Mouse (Mus musculus): ENCODE measurements around the gene Zfp46.

The Zfp46 gene

DNA sequence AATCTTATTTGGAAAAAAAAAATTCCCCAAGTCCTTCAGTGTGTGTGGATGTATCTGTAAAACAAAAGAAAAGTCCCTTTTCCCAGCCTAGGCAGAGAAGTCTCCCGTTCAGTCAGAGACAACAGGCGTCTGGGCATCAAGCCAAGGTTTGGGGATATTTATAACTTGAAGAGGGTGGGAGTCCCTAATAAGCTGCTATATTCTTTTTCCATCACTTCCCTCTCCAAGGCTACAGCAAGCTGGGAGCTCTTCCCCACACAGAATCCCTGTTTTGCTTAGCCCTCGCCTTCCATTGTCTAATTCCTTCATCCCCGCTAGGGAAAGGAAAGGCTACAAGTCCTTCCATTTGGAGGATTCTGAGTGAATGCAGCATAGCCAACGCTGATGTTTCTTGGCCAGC lies at the start of gene Zfp46:
Gene Zfp46, plus strand, starts transcription at position 229 of the 400 bp plus-strand sequence.
- DNase-seq: peak; percentile 57

DNA sequence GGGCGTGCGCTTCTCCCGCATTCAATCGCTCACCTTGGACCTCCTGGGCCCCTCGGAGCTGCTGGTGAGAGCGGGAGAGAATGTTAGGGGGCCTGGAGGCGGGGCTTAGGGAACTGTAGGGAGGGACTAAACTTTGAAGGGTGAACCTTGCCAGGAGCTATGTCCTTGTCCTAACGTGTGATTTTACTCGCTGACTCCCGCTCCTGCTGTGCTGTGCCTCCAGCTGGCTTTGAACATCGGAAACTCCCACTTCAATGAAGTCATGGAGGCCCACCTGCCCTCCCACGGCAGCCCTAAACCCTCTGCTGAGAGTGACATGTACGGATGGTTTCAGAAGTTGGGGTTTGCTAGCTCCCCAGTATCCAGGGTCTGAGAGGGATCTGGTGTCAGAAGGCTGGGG lies 45.8 kb upstream of the Zfp46 start:
- no peak for DNase-seq

DNA sequence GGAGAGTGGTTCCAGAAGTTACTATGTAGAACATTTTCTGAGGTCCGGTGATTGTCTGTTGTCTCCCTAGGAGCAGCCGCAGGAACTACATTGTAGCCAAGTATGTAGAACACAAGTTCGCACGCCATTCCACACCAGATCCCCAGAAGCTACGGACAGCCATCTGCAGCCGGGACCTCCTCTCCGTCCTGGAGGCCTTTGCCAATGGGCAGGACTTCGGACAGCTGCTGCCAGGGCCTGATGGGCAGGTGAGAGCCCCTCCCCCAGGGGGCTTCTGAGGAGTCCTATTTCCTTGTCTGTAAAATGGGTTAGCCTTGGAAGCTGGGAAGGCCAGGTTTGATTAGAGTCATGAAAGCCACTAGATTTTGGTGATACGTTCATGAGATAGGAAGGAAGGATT lies 45.4 kb upstream of the Zfp46 start:
- DNase-seq: no peak

DNA sequence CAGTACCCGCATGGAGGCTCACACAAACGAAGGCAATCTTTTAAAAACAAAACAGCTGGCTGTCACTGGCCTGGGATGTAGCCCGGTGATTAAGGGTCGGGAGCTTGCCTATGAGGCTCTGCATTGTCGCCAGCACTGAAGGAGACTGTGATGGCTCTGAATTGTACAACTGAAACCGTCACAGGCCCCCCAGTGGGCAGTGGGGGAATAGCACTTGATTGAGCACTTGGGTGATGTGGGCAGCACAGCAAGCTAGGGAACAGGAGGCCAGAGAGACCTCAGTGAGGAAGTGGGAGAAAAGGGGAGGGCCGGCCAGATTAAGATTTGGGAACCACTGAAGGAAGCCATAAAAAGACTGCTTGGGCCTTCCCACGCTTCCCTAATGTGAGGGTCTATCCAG lies 44.9 kb upstream of the Zfp46 start:
- peak; percentile 64 for DNase-seq

DNA sequence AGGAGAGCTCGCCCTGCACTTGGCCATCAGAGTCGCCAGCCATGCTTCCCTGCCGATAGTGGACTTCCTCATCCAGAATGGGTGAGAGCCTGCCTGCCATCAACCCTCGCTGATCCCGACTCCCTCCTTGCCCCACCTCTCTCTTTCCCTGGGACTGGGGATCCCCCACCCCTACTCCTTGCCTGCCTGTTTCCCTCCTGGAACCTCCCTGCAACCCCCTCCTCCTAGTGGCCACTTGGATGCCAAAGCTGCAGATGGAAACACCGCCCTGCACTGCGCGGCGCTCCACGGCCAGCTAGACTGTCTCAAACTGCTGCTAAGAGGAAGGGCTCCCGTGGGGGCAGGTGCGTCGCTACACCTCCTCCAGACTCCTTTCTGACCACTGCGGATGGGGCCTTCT lies 44.4 kb upstream of the Zfp46 start:
- DNase-seq: no peak

DNA sequence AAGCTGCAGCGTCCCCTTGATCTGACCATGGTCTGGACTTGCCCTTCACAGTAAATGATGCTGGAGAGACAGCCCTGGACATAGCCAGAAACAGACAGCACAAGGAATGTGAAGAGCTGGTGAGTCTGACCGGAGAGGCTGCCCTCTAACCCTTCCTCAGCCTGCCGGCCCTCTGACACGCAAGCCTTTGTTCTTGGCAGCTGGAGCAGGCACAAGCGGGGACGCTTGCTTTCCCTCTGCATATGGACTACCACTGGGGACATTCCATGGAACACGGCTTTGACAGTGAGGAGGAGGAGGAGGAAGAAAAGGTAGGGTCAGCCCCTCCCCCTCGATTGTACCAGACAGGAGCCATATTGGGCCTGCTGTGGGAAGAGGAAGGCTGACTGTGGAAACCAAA lies 43.5 kb upstream of the Zfp46 start:
- DNase-seq: no peak

DNA sequence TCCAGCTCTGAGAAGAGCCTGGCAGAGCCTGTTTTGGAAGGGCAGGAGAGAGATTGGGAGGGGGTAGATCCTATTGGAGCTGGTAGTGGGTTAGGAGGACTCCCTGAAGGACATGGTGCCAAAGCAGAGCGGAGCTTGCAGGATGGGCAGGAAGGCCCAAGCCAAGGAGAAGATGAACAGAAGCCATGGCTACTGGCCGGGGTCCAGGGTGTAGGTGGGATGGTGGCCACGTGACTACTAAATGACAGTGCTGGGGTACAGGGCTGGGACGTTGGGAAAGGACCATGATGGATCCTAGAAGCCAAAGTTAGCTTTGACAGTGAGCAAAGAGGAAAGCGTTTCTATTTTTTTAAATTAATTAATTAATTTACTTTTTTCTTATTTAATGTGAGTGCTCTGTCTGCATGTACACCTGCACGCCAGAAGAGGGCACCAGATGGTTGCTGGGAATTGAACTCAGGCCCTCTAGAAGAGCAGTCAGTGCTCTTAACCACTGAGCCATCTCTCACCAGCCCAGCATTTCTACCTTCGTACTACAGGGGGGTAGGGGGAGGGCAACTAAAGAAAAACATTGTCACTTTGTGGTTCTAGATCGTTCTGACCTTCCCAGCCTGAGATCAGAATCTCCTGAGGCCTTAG lies 42.3 kb upstream of the Zfp46 start:
- no peak for DNase-seq

DNA sequence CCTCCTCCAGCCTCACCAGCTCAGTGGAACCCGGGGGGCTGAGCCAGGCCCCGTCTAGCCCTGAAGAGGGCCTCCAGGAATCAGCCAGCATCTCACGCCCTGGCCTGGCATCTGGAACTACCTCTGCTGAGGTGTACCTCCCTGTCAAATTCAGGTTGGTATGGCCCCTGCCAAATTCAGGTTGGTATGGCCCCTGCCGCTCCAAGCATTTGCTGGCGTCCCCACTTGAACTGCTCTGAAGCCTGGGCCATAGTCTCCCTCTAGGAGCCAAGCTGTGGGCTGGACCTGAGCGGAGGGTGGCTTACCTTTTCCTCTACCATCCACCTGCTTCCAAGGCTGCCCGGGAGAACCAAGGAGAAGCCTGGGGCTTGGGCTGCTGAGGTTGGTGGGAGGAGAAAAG lies 41.8 kb upstream of the Zfp46 start:
- no peak for DNase-seq

DNA sequence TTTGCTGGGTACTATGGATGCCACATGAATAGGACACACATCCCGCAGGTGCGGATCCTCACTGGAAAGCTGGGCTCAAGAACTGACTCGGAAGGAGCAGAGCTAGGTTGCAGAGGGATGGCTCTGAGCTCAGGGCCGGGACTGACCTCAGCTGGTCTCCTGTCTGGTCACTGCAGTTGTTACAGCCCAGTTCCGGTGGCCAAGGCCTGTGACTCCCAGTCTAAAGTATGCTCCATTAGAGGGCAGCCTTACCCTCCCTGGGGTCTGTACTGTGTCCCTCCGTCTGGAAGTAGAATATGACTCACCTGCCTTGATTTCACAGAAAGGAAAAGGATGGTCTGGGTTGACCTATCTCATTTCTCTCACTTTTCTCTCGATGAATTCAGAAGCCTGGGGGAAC lies 40.3 kb upstream of the Zfp46 start:
- DNase-seq: no peak

DNA sequence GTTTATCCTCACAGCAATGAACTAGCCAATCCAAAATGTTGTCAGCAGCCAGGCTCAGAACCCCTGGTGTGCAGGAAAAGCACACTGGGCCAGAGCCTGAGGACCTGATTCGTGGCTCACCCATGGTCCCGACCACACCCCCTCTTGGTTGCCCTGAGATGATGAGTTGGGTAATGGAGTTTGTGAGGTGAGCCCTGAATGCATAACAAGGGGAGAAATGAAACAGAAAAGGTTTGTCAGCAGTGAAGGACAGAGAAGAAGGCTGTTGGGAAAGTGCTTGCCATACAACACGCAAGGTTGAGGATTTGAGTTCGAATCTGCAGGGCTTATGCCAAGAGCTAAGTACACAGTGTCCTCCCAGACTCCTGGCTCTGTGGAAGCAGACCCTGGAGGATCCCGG lies 38.8 kb upstream of the Zfp46 start:
- no peak for DNase-seq

DNA sequence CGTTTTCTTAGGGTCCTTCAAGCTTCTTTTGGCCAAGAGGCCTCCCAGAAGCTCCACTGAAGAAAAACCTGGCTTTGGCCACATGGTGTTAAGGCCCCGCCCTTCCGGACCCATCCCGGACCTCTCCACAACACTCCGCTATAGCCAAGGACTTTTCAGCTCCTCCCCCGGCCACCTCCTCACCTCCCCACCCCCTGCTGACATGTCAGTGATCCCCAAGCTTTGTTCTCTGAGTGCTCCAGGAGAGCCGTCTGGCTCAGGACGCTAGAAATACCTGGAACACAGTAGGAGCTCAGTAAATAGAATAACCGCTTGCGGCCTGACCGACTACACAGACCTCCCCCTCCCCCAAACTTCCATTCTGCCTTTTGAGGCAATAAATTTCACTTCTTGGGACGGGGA lies 37.9 kb upstream of the Zfp46 start:
- no peak for DNase-seq

DNA sequence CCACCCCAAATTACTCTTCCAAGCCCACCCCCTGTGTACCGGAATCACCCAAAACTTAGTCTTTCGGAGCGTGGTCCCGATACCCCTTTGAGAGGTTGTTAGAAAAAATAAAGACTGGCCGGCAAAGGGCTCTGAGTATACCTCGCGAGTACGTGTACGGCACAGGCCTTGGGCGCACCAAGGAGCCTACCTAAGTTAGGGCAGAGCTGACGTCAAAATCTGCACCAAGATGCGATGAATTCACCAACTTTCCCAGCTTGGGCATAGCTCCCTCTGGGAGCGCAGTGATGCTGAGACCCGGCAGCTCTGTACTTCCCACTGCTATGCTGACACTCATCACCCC lies 37.1 kb upstream of the Zfp46 start:
- no peak for DNase-seq

DNA sequence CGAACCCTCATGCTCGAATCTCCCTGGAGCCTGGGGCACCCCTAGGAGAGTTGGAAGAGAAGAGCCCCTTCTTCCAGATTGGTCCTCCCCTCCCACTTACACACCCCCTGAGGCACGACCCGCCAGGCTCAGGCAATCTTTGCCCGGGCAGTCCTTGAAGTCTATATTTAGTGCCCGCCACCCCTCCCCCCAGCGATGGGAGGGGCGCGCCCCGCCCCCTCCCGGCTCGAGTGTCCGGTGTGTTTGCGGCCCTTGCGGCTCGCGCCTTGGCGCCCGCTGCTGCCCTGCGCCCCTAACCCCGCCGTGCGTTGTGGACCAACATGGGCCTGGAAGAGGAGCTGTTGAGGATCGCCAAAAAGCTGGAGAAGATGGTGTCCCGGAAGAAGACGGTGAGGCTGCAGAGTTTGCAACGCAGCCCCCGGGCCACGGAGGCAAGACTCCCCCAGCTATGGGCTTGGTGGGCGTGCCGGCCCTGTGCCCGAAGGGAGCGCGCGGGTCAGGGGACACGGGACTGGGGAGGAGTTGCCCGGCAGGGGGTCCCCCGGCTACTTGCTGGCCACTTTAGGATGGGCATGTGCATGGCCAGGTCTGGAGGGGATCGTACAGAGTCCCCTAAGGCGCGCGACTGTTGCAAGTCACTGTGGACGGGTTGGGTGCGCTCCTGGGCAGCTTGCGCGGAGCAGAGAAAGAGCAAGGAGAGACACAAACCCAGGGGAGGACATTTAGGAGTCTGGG lies 36.6 kb upstream of the Zfp46 start, which contains the start of gene Tcea3:
Gene Tcea3, plus strand, starts transcription at position 1 of the 735 bp plus-strand sequence.
- no peak for DNase-seq

DNA sequence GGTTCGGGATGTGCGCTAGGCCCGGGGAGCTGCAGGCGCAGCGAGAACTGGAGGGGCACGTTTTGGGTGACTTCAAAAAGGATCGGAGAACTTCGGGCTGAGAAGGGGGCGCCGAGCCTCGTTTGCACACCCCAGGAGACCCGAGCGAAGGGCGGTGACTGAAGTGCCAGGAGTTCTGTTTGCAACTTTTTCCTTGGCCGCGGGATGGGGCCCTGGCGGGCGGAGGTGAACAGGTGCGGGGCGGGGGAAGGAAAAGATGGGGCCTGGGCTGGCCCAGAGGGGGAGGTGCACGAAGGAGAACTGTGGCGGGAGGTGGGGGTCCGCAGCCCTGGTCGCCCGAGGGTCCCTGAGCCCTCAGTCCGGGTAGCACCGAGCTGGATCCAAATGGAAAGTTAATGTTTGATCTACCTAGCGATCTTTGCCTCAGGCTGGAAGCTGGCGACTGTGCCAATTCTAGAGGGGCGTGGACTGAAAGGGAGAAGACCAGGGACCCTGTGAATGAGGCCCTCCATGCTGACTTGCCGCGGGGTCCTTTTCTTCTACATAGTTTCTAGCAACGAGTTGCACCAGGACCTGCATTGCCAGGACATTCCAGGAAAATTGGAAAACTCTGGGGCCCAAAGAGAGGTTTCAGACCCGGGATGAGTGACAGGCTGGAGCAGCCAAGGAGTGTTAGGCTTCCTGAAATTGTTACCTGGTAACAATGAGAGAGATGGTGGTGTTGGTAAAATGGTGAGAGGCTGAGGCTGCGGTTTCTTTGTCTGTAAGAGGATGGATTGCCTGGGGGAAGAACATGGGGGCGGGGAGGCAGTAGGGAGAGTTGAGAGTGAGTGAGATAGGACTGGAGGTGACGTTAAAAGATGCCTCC lies 35.8 kb upstream of the Zfp46 start:
- no peak for DNase-seq

DNA sequence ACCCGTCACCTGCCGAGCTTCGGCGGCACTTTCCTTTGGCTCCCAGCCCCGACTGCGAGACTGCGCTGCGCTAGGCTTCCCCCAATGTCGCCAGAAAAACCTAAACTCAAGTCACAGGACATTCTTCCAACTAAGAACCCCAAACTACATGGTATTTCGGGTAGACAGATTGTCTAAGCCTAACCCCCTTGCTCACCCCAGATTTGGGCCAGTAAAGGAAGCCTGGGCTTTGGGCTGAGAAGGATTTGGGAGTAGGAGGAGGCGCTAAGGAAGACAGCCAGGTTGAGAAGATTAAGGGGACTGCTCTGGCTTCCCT lies 35.2 kb upstream of the Zfp46 start:
- DNase-seq: no peak

DNA sequence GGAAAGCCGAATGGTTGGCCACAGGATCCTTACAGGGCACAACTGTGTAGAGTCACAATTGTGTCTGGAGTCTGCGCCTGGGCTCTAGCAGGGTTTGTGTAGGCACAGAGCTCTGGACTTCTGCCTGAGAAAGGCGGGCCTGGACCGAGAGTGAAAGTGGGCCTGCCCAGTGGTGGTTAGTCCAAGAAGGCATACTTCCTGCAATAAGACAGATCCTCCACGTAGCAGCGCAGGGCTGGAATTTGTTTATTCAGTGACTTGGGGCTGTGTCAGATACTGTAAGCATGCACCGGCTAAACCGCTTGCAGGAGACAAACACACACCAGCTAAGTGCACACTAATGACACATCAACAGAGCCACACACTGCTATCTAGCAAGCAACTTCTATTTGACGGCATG lies 34.7 kb upstream of the Zfp46 start:
- no peak for DNase-seq

DNA sequence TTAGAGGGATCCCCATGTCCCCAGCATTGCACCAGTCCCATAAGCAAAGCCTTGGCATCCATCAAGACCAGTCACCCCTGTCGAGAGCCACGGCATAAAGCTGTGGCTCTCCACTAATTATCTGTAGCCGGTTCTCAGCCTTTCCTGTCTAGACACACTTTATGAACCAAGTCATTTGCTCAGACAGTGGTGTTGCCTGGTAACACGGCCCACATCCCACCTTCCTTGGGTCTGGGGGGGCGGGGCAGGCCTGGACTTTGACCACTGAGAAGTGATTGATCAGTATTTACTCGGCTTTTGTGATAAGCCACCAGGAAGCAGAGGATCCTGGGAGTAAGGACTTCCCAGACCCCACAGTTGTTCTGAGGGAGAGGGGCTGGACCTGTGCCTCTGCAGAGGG lies 28.6 kb upstream of the Zfp46 start:
- no peak for DNase-seq

DNA sequence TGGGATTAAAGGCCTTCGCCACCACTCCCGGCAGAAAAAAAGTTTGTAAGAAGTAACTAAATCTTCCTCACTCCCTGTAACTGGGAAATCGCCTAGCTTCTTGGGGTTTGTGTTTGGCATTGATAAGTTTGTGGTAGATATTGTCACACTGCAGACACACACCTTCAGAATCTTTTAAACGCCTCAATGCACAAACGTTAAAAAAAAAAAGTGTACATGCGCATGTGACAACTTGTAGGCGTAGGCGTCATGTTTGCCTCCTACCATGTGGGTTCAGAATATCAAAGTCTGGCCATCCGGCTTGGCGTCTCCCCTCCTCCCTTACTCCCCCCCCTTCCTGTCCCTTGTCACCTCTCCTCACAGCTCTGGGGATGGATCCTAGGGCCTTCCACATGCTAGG lies 27.8 kb upstream of the Zfp46 start:
- no peak for DNase-seq

DNA sequence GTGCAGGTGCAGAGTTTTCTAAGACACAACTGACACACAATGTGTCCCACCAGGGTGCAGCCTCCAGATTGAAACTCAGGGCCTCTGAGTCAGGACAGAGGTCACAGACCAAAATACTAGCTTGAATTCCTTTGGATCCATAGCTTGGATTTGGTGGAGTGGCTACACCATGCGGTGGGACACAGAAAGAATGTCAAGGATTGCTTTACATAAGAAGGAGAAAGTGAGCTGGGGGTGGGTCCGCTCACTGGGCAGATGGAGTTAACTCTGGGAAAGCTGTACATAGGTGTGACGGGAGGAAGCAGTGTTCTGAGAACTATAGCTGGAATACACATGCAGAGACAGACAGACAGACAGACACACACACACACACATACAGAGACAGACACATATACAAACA lies 24.6 kb upstream of the Zfp46 start:
- no peak for DNase-seq

DNA sequence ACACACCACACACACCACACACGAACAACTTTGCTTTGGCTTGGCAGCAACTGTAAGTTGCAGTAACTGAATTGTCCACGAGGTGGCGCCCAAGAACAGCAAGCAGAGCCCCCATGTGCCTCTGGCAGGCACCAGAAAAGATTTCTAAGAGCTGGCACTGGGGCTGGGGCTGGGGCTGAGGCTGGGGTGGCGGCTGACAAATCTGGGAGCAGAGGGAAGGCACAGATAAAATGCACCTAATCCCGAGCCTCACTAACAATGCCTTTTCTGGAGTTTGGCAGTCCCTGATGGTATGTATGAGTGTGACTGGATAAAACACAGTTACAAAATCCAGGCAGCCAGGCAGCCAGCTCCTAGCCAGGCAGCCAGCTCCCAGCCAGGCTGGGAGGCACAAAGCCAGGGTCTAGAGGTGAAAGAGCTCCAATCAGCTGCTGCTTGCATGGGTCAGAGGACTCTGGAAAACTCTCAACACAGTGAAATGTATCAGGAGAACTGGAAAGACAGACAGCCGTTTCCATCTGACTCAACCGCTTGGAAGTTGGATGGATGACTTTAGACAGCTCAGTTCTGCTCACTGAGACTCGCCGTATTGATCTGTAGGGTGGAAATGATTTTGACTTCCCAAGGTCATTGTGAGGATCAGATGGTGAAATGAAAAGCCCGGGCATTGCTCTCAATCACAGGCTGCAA lies 23.8 kb upstream of the Zfp46 start:
- DNase-seq: peak; percentile 57

DNA sequence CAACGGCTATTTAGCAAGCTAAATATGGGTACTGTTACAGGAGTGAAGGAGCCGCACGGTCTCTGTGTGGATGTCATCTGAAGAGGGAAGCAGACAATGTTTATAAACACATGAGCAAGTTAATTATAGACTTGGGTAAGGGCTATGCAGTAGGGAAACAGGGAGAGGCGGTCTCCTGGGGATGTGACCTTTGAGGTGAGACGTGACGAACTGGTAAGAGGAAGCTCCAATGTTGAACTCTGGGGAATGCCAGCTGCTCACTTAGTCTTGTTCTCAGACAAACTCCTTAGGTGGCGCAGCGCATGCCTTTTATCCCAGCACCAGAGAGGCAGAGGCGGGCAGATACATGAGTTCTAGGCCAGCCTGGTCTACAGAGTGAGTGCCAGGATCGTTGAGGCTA lies 22.6 kb upstream of the Zfp46 start:
- DNase-seq: no peak

DNA sequence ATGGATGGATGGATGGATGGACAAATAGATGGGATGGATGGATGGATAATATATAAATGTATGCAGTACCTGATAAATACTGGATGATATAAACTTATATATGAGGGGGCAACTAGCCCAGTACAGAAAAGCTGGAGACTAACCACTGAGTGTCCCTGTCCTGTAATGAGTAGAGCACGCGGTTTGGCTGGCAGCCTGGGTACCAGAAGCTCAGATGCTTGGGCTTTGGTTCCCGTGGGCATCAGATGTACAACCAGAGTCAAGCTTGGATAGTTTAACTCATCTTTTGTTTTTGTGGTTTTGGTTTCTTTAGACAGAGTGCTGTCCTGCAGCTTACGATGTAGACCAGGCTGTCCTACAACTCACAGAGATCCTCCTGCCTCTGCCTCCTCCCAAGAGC lies 20.9 kb upstream of the Zfp46 start:
- no peak for DNase-seq

DNA sequence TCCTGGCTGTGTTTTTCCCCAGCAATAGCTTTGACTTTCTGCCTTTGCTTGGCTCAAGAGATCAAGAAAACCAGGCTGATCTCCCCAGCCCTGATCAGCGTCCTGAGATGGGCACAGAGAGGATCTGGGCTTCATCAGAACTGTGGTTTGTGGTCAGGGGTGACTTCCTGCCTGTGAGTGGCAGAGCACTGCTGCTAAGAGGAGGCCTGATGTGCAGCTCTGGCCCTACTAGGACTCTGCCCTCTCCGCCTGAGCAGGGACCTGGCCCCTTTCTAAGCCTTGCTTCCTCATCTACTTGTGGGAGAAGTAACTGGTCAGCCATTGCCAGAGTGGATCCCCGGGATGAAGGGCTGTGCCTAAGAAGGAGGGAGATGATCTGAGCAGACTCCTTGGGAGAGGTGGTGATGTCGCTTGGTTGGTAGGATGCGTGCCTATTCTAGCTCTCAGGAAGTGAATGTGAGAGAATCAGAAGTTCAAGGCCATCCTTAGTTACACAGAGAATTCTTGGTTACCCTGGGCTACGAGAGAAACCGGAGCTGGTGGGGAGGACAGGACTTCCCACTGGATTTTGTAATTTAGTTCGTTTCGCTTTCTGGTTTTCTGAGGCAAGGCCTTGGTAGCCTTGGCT lies 17.7 kb upstream of the Zfp46 start:
- no peak for DNase-seq

Data from cerebellum, adult 11 months (tissue).